Mouse (Mus musculus) gastrocnemius, adult 18-20 months (tissue): ENCODE measurements around the gene Rerg. TPM values are rescaled to one million over a fixed set of nuclear protein-coding genes. Genes with fewer than 3 reads are reported as not detected.

Source experiments
- DNase-seq: peaks from one replicate; pipeline ENCODE4 v3.0.0; 2021; ENCODE audit warnings: low spot score
- long read RNA-seq, 2 experiments: library from polyadenylated mRNA; stranded (forward); transcript quantifications; one replicate each; pipeline ENCODE4 v2.0.0; 2021
- total RNA-seq, 2 experiments: library from RNA; stranded (reverse); gene quantifications; 2 replicates each; pipeline ENCODE4 v1.2.3; 2021

Gene Rerg
- total RNA-seq: 1 to 10 TPM in 1 of 2 experiments, under 1 TPM in 1; 0.78 to 1.2 TPM
- long read RNA-seq, experiment 1, partial matches to known transcripts: 0 of 4 reads
- long read RNA-seq, experiment 1, other reads (novel, unspliced or antisense): 0 of 4 reads
- long read RNA-seq, experiment 2, partial matches to known transcripts: 0 of 1 reads
- long read RNA-seq, experiment 2, other reads (novel, unspliced or antisense): 0 of 1 reads

- DNase-seq: no peak
These were observed at the start of gene Rerg for GRCm38 (mm10) chr6:137170226-137170625. Gene Rerg (minus strand): TSS chr6:137170497.

GRCm38 (mm10) chr6:137217841-137218463, 47.7 kb upstream of the Rerg start:
- no peak for DNase-seq

GRCm38 (mm10) chr6:137211441-137211840, 41.1 kb upstream of the Rerg start:
- no peak for DNase-seq

- DNase-seq: no peak
These were observed 40.7 kb upstream of the Rerg start for GRCm38 (mm10) chr6:137210991-137211390.

GRCm38 (mm10) chr6:137209992-137210391, 39.7 kb upstream of the Rerg start:
- peak; percentile 3 for DNase-seq

- DNase-seq: no peak
These were observed 36.8 kb upstream of the Rerg start for GRCm38 (mm10) chr6:137207126-137207525.

GRCm38 (mm10) chr6:137205662-137206400, 35.5 kb upstream of the Rerg start:
- DNase-seq: no peak

- DNase-seq: no peak
These were observed 32.4 kb upstream of the Rerg start for GRCm38 (mm10) chr6:137202661-137203060.

GRCm38 (mm10) chr6:137201578-137201977, 31.3 kb upstream of the Rerg start:
- DNase-seq: no peak

- no peak for DNase-seq
These were observed 30.9 kb upstream of the Rerg start for GRCm38 (mm10) chr6:137201166-137201565.

- DNase-seq: peak; percentile 22
These were observed 21.8 kb upstream of the Rerg start for GRCm38 (mm10) chr6:137192063-137192462.

- no peak for DNase-seq
These were observed 20.7 kb upstream of the Rerg start for GRCm38 (mm10) chr6:137191026-137191425.

- DNase-seq: no peak
These were observed 20.3 kb upstream of the Rerg start for GRCm38 (mm10) chr6:137190577-137190976.

- no peak for DNase-seq
These were observed 18.2 kb upstream of the Rerg start for GRCm38 (mm10) chr6:137188375-137188926.

GRCm38 (mm10) chr6:137187426-137187825, 17.1 kb upstream of the Rerg start:
- no peak for DNase-seq

- no peak for DNase-seq
These were observed 10.3 kb upstream of the Rerg start for GRCm38 (mm10) chr6:137180636-137181035.

GRCm38 (mm10) chr6:137180115-137180514, 9.8 kb upstream of the Rerg start:
- no peak for DNase-seq

GRCm38 (mm10) chr6:137179026-137179425, 8.7 kb upstream of the Rerg start:
- no peak for DNase-seq

- DNase-seq: no peak
These were observed 349 bp upstream of the Rerg start for GRCm38 (mm10) chr6:137170646-137171045.

- peak; percentile 81 for DNase-seq
These were observed 927 bp downstream of the Rerg start for GRCm38 (mm10) chr6:137169171-137169968.

GRCm38 (mm10) chr6:137166843-137167242, 3.5 kb downstream of the Rerg start:
- no peak for DNase-seq

- no peak for DNase-seq
These were observed 6.7 kb downstream of the Rerg start for GRCm38 (mm10) chr6:137163571-137163970.
